Mouse (Mus musculus) CH12.LX (cell line): ENCODE data around the gene Zc3h7b. TPM values are rescaled to one million over a fixed set of nuclear protein-coding genes. Genes with fewer than 3 reads are reported as not detected.
A peak's percentile ranks its signal among the peaks of the same experiment; 100 is the strongest.

Experiments used
- DNase-seq: peaks from one replicate; pipeline ENCODE4 v3.0.0-alpha.2; 2013; ENCODE audit errors: extremely low read depth
- H3K27ac ChIP-seq: 2 replicates; pipeline ENCODE4 v1.5.1; 2012; ENCODE audit warnings: low read depth, mild to moderate bottlenecking, control low read depth, moderate library complexity; ENCODE audit not compliant: insufficient read depth
- H3K27me3 ChIP-seq: replicated peaks from 2 replicates; pipeline ENCODE3; 2012; ENCODE audit warnings: inconsistent platforms
- H3K36me3 ChIP-seq, 2 experiments: replicated peaks in 1 of 2; 2 replicates each; pipeline versions ENCODE3 to v1.6.1; 2012; ENCODE audit warnings: inconsistent platforms in 1 of 2, low read length in 1 of 2, mild to moderate bottlenecking in 1 of 2, mixed read lengths in 1 of 2, moderate library complexity in 1 of 2; ENCODE audit not compliant: control insufficient read depth in 1 of 2, insufficient read depth in 1 of 2
- H3K4me1 ChIP-seq, 2 experiments: 2 replicates each; pipeline ENCODE4 v1.6.1; 2012; ENCODE audit warnings: inconsistent platforms in 1 of 2, moderate library complexity in 1 of 2; ENCODE audit not compliant: insufficient read depth in 2 of 2, control insufficient read depth in 1 of 2
- H3K4me2 ChIP-seq: 2 replicates; pipeline ENCODE4 v1.6.1; 2012; ENCODE audit warnings: low read depth, mild to moderate bottlenecking, control low read depth; ENCODE audit not compliant: poor library complexity, insufficient read depth, severe bottlenecking
- H3K4me3 ChIP-seq, 3 experiments: fragments of 150-350 bp in 1 of 3; sonication (generic) in 1 of 3; replicated peaks in 1 of 3; 2 replicates each; pipeline versions ENCODE3 to v1.5.1; 2011 to 2012; ENCODE audit warnings: low read depth in 2 of 3, low read length in 2 of 3, mild to moderate bottlenecking in 2 of 3, moderate library complexity in 2 of 3, control low read depth in 1 of 3, improper control_type of control experiment in 1 of 3, inconsistent platforms in 1 of 3, mixed read lengths in 1 of 3; ENCODE audit not compliant: poor library complexity in 1 of 3
- H3K79me2 ChIP-seq: replicated peaks from 2 replicates; pipeline ENCODE4 v1.6.1; 2012; ENCODE audit warnings: mild to moderate bottlenecking, moderate library complexity; ENCODE audit not compliant: control insufficient read depth, poor library complexity, insufficient read depth, severe bottlenecking; ENCODE audit errors: extremely low read depth
- H3K9ac ChIP-seq: 2 replicates; pipeline ENCODE4 v1.6.1; 2012; ENCODE audit warnings: low read depth, mild to moderate bottlenecking, control low read depth, moderate library complexity; ENCODE audit not compliant: insufficient read depth
- H3K9me3 ChIP-seq: replicated peaks from 2 replicates; pipeline ENCODE3; 2012; ENCODE audit warnings: low read length, inconsistent platforms, mixed read lengths
- CHD1 ChIP-seq: IDR thresholded peaks from 2 replicates; pipeline ENCODE4 v1.6.1; 2012; ENCODE audit warnings: low read depth, low read length, improper control_type of control experiment, inconsistent platforms
- CHD2 ChIP-seq: IDR thresholded peaks from 2 replicates; pipeline ENCODE4 v1.6.1; 2011; ENCODE audit warnings: low read length, improper control_type of control experiment
- CTCF ChIP-seq, 2 experiments: IDR thresholded peaks in 1 of 2; conservative IDR thresholded peaks in 1 of 2; 2 replicates each; pipeline ENCODE4 v1.5.1; 2011 to 2012; ENCODE audit warnings: low read depth in 2 of 2, low read length in 2 of 2, improper control_type of control experiment in 1 of 2, inconsistent platforms in 1 of 2, mild to moderate bottlenecking in 1 of 2, moderate library complexity in 1 of 2
- E2F4 ChIP-seq: IDR thresholded peaks from 2 replicates; pipeline ENCODE4 v1.6.1; 2011; ENCODE audit warnings: low read depth, low read length, improper control_type of control experiment; ENCODE audit not compliant: insufficient replicate concordance
- ELF1 ChIP-seq: IDR thresholded peaks from 2 replicates; pipeline ENCODE4 v1.6.1; 2014; ENCODE audit warnings: low read depth, mild to moderate bottlenecking, inconsistent platforms, low read length, improper control_type of control experiment
- EP300 ChIP-seq: IDR thresholded peaks from 2 replicates; pipeline ENCODE4 v1.6.1; 2011; ENCODE audit warnings: low read length, improper control_type of control experiment
- HCFC1 ChIP-seq: IDR thresholded peaks from 2 replicates; pipeline ENCODE4 v1.6.1; 2012; ENCODE audit warnings: low read depth, mild to moderate bottlenecking, inconsistent platforms, low read length, improper control_type of control experiment
- JUN ChIP-seq: IDR thresholded peaks from 2 replicates; pipeline ENCODE4 v1.6.1; 2011; ENCODE audit warnings: low read depth, mild to moderate bottlenecking, low read length, improper control_type of control experiment, moderate library complexity; ENCODE audit not compliant: insufficient read depth
- KAT2A ChIP-seq: IDR thresholded peaks from 2 replicates; pipeline ENCODE4 v1.6.1; 2012; ENCODE audit warnings: low read length, improper control_type of control experiment, inconsistent platforms; ENCODE audit not compliant: insufficient replicate concordance
- MAX ChIP-seq: IDR thresholded peaks from 2 replicates; pipeline ENCODE4 v1.6.1; 2011; ENCODE audit warnings: low read length, improper control_type of control experiment
- NRF1 ChIP-seq: IDR thresholded peaks from 2 replicates; pipeline ENCODE4 v1.6.1; 2014; ENCODE audit warnings: low read depth, mild to moderate bottlenecking, inconsistent platforms, low read length, improper control_type of control experiment, moderate library complexity
- RCOR1 ChIP-seq: conservative IDR thresholded peaks from 2 replicates; pipeline ENCODE4 v1.6.1; 2012; ENCODE audit warnings: low read depth, mild to moderate bottlenecking, inconsistent platforms, low read length, improper control_type of control experiment
- SMC3 ChIP-seq: IDR thresholded peaks from 2 replicates; pipeline ENCODE4 v1.6.1; 2011; ENCODE audit warnings: low read depth, low read length, improper control_type of control experiment
- TBP ChIP-seq: conservative IDR thresholded peaks from 2 replicates; pipeline ENCODE4 v1.6.1; 2011; ENCODE audit warnings: low read depth, low read length, improper control_type of control experiment
- TCF12 ChIP-seq: IDR thresholded peaks from 2 replicates; pipeline ENCODE4 v1.6.1; 2014; ENCODE audit warnings: low read depth, mild to moderate bottlenecking, inconsistent platforms, low read length, improper control_type of control experiment
- USF1 ChIP-seq: IDR thresholded peaks from 2 replicates; pipeline ENCODE4 v1.6.1; 2014; ENCODE audit warnings: low read depth, mild to moderate bottlenecking, inconsistent platforms, low read length, improper control_type of control experiment
- dilution Hi-C: fragments of 300-500 bp; cut with MboI; formaldehyde crosslinking; loops from 2 replicates; pipeline ENCODE4 v1.14.3; 2020; ENCODE audit warnings: low sequenced_read_pairs; ENCODE audit not compliant: extremely low pct_unique_long_range_greater_than_20kb, extremely low pct_ligation_motif_present
- in situ Hi-C: fragments of 300-500 bp; cut with MboI; formaldehyde crosslinking; loops from 3 replicates; pipeline ENCODE4 v1.14.3; 2019; ENCODE audit warnings: low sequenced_read_pairs, low pct_ligation_motif_present, low pct_unique_long_range_greater_than_20kb, mixed read lengths
- polyA plus RNA-seq: library from polyadenylated mRNA; unstranded; fragments of >175 nt; gene quantifications from 2 replicates; pipeline ENCODE4 v1.2.1, GENCODE M21; 2012; ENCODE audit warnings: low read depth; ENCODE audit not compliant: insufficient read length
- total RNA-seq, 2 experiments: library from RNA; depleted of rRNA; stranded (reverse); fragments of 300-350 nt in 1 of 2; fragments of >200 nt in 1 of 2; gene quantifications; 2 replicates each; pipeline ENCODE4 v1.2.3; 2012 to 2014

Zc3h7b gene
- total and polyA plus RNA-seq, 3 experiments = 8.4 to 43.1 (median 19.7) TPM

GRCm38 (mm10) chr15:81832219-81832618 lies 87.4 kb downstream of the Zc3h7b start:
- H3K27me3 ChIP-seq = no peaks in the 10 kb centered on the region
- peak; percentile 27 for DNase-seq
- H3K4me3 ChIP-seq = no peak overlapping the region
- peaks cover 21 to 60% of the 10 kb centered on the region in 2 experiments for H3K4me1 ChIP-seq
- H3K4me2 ChIP-seq = no peak overlapping the region
- H3K27ac ChIP-seq = no peak overlapping the region
- no peak overlapping the region for H3K9ac ChIP-seq
- in situ Hi-C loops (loop anchor here (5.0 kb wide), 1 partner anchor 70 kb away; no protein-coding TSS in a partner anchor), dilution Hi-C loops (no loop called here)
- H3K79me2 ChIP-seq = no peaks in the 10 kb centered on the region
- H3K9me3 ChIP-seq = no peaks in the 10 kb centered on the region
- TF ChIP-seq ELF1 = peak; percentile 15; the same call in 1 of the 2 replicates
- TF ChIP-seq CHD2 = 0 out of 2 replicates have a peak, but pooled peaks have one; percentile 26
- peak; percentile 6; the same call in 1 of the 2 replicates for TF ChIP-seq EP300
- no peak for TF ChIP-seq E2F4
- no peak for TF ChIP-seq KAT2A
- TF ChIP-seq RCOR1 = no peak
- TF ChIP-seq, all 38 proteins: peak for 3
- H3K36me3 ChIP-seq = peaks cover 0 to 4% of the 10 kb centered on the region in 2 experiments

- no peaks in the 10 kb centered on the region for H3K27me3 ChIP-seq
- H3K27ac ChIP-seq = no peak overlapping the region
- no peaks in the 10 kb centered on the region for H3K9me3 ChIP-seq
- dilution Hi-C loops (no loop called here), in situ Hi-C loops (loop anchor here (5.0 kb wide), 1 partner anchor 69 kb away; no protein-coding TSS in a partner anchor)
- no peak for TF ChIP-seq SMC3
- TF ChIP-seq JUN = no peak
- TF ChIP-seq HCFC1 = no peak
- no peak for TF ChIP-seq NRF1
- TF ChIP-seq USF1 = no peak
- TF ChIP-seq CTCF (conservative IDR thresholded peaks at IDR 0.05 in 1 of 2, IDR thresholded peaks at IDR 0.05 in 1 of 2; ENCODE audit: low read depth in 2 of 2, low read length in 2 of 2) = no peak
- TF ChIP-seq CHD1 = no peak
- TF ChIP-seq TBP = no peak
- TF ChIP-seq TCF12 = no peak
- no peak for TF ChIP-seq MAX
- DNase-seq = no peak
- H3K4me3 ChIP-seq = no peak overlapping the region
- H3K36me3 ChIP-seq = peaks cover 0 to 2% of the 10 kb centered on the region in 2 experiments
- H3K9ac ChIP-seq = no peak overlapping the region
- peaks cover 18 to 57% of the 10 kb centered on the region in 2 experiments for H3K4me1 ChIP-seq
- no peaks in the 10 kb centered on the region for H3K79me2 ChIP-seq
- no peak overlapping the region for H3K4me2 ChIP-seq
Measured at GRCm38 (mm10) chr15:81833481-81833880, 88.6 kb downstream of the Zc3h7b start.
